Mouse (Mus musculus) olfactory bulb, adult 2 months (tissue): ENCODE data around the gene Hnrnpd. TPM values are rescaled to one million over a fixed set of nuclear protein-coding genes. Genes with fewer than 3 reads are reported as not detected.

Source experiments
- H3K27ac ChIP-seq: fragments of 200-500 bp; 2 replicates; pipeline ENCODE4 v1.5.1; 2012; ENCODE audit warnings: low read depth, low read length; ENCODE audit not compliant: insufficient read depth
- H3K4me1 ChIP-seq: fragments of 200-500 bp; 2 replicates; pipeline ENCODE4 v1.6.1; 2012; ENCODE audit warnings: low read length; ENCODE audit not compliant: control insufficient read depth, insufficient read depth
- H3K4me3 ChIP-seq: fragments of 200-500 bp; 2 replicates; pipeline ENCODE4 v1.5.1; 2012; ENCODE audit warnings: mild to moderate bottlenecking, low read depth, low read length, moderate library complexity; ENCODE audit not compliant: insufficient read depth
- CTCF ChIP-seq: fragments of 200-500 bp; IDR thresholded peaks from 2 replicates; pipeline ENCODE4 v1.5.1; 2012; ENCODE audit warnings: low read depth, mild to moderate bottlenecking, low read length, moderate library complexity; ENCODE audit not compliant: insufficient read depth
- POLR2A ChIP-seq: fragments of 200-500 bp; IDR thresholded peaks from 2 replicates; pipeline ENCODE4 v1.6.1; 2012; ENCODE audit warnings: mild to moderate bottlenecking, low read depth, low read length, moderate library complexity; ENCODE audit not compliant: insufficient read depth
- WGBS: fragments of 180-500 bp; shearing (Covaris S2); methylation state at CpG from one replicate; pipeline ENCODE4 v1.1.7; 2018; 5-methylcytosine and 5-hydroxymethylcytosine counted together
- polyA plus RNA-seq: library from polyadenylated mRNA; stranded (reverse); fragments of >200 nt; gene quantifications from 2 replicates; pipeline ENCODE4 v1.2.4, GENCODE M21; 2012; ENCODE audit warnings: low replicate concordance; ENCODE audit not compliant: missing spikeins, insufficient read depth, insufficient read length

Gene Hnrnpd
- polyA plus RNA-seq, 1 experiment, result not detected

- 17% methylated on average over 4 of the region's 4 CpGs for WGBS
- H3K4me3 ChIP-seq, result no peak overlapping the region
- H3K27ac ChIP-seq, result no peak overlapping the region
- TF ChIP-seq CTCF, result no peak
- no peak for TF ChIP-seq POLR2A
- peaks cover 2% of the 10 kb centered on the region; the same call in 1 of the 2 replicates for H3K4me1 ChIP-seq
Measured at GRCm38 (mm10) chr5:99975061-99975460, 3.7 kb downstream of the Hnrnpd start.

- Histone ChIP-seq H3K4me3 (no peak overlapping the region), H3K27ac (no peak overlapping the region), H3K4me1 (peaks cover 2% of the 10 kb centered on the region; the same call in 1 of the 2 replicates)
- WGBS, result 1% methylated on average over 2 of the region's 2 CpGs
- TF ChIP-seq CTCF (no peak), POLR2A (no peak)
Measured at GRCm38 (mm10) chr5:99973941-99974340, 4.8 kb downstream of the Hnrnpd start.

GRCm38 (mm10) chr5:99959960-99960359, 18.8 kb downstream of the Hnrnpd start:
- Histone ChIP-seq H3K4me3 (no peak overlapping the region), H3K27ac (no peak overlapping the region), H3K4me1 (no peaks in the 10 kb centered on the region)
- 80% methylated on average over 2 of the region's 2 CpGs for WGBS
- TF ChIP-seq POLR2A (no peak), CTCF (no peak)

- 72% methylated on average over 2 of the region's 2 CpGs for WGBS
- TF ChIP-seq CTCF, result no peak
- TF ChIP-seq POLR2A, result no peak
- no peaks in the 10 kb centered on the region for H3K4me1 ChIP-seq
- no peak overlapping the region for H3K4me3 ChIP-seq
- no peak overlapping the region for H3K27ac ChIP-seq
Measured at GRCm38 (mm10) chr5:99959236-99959936, 19.4 kb downstream of the Hnrnpd start.

GRCm38 (mm10) chr5:99958666-99959065, 20.1 kb downstream of the Hnrnpd start:
- Histone ChIP-seq H3K4me1 (no peaks in the 10 kb centered on the region), H3K4me3 (no peak overlapping the region), H3K27ac (no peak overlapping the region)
- TF ChIP-seq CTCF (no peak), POLR2A (no peak)
- WGBS, result 94% methylated on average over 1 of the region's 1 CpGs

GRCm38 (mm10) chr5:99953883-99954282, 24.9 kb downstream of the Hnrnpd start:
- Histone ChIP-seq H3K4me1 (no peaks in the 10 kb centered on the region), H3K4me3 (no peak overlapping the region), H3K27ac (no peak overlapping the region)
- 32% methylated on average over 1 of the region's 1 CpGs for WGBS
- no peak for TF ChIP-seq POLR2A

GRCm38 (mm10) chr5:99952513-99952912, 26.2 kb downstream of the Hnrnpd start:
- Histone ChIP-seq H3K27ac (no peak overlapping the region), H3K4me3 (no peak overlapping the region), H3K4me1 (no peaks in the 10 kb centered on the region)
- 90% methylated on average over 5 of the region's 5 CpGs for WGBS
- TF ChIP-seq POLR2A, result no peak
- TF ChIP-seq CTCF, result no peak

- Histone ChIP-seq H3K4me3 (no peak overlapping the region), H3K4me1 (peaks cover 3% of the 10 kb centered on the region; the same call in 1 of the 2 replicates), H3K27ac (no peak overlapping the region)
- WGBS, result 67% methylated on average over 10 of the region's 10 CpGs
- TF ChIP-seq CTCF (no peak), POLR2A (no peak)
Measured at GRCm38 (mm10) chr5:99941776-99942502, 36.8 kb downstream of the Hnrnpd start.

GRCm38 (mm10) chr5:99941273-99941672, 37.5 kb downstream of the Hnrnpd start:
- Histone ChIP-seq H3K27ac (no peak overlapping the region), H3K4me3 (no peak overlapping the region), H3K4me1 (peaks cover 3% of the 10 kb centered on the region; the same call in 1 of the 2 replicates)
- TF ChIP-seq POLR2A, result no peak
- no peak for TF ChIP-seq CTCF
- WGBS, result 84% methylated on average over 10 of the region's 10 CpGs

GRCm38 (mm10) chr5:99939440-99939839, 39.3 kb downstream of the Hnrnpd start:
- TF ChIP-seq CTCF (no peak), POLR2A (no peak)
- H3K27ac ChIP-seq, result no peak overlapping the region
- H3K4me3 ChIP-seq, result no peak overlapping the region
- 76% methylated on average over 3 of the region's 3 CpGs for WGBS
- H3K4me1 ChIP-seq, result peaks cover 3% of the 10 kb centered on the region; the same call in 1 of the 2 replicates
